ENCODE assay signal across 11 mouse cellular contexts in the genomic region with DNA sequence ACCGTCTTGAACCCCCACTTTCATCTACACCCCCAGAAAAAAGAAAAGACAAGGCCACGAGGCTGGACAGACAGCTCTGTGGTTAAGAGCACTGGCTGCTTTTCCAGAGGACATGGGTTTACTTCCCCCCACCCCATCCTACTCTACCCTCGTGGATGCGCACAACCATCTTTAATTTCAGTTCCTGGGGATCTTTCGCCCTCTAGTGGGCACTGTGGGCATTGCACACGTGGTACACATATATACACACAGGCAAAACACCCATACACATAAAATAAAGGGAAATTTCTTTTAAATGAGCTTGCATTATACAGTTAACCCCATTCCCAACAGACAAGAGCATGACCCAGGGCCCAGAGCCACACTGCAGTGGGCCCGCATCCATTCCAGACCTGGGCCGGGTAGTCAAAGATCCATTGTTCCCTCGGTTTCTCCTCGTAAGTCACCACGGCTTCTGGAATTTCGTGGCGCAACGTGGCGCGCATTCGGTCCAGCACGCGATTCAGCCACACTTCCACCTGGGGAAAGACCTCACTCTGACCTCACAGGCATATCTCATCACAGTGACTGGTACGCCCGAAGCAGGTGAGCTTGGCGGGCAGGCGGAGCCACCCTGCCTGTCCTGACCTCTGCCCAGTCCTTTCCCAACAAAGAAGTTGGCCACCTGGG. TPM values are rescaled to one million over a fixed set of nuclear protein-coding genes. Genes with fewer than 3 reads are reported as not detected.
DNase-seq lines count a peak whose midpoint lies in the region; TF ChIP-seq lines count a peak whose summit lies in the region.
"Had no signal": no experiment of that assay in that cellular context is flagged by ENCODE, and none has a peak within 500 bp of the region (broad histone marks: within the 10 kb centered on the region; RNA-seq: fewer than 3 reads in every experiment).

No protein-coding gene starts in this region.

- H3K79me2 ChIP-seq in heart, adult 2 months (replicated peaks; ENCODE audit: control insufficient read depth, insufficient read depth, low read length), result no peaks in the 10 kb centered on the region

- H3K4me3 ChIP-seq in heart, adult 2 months, result no peak overlapping the region

- no peak for TF ChIP-seq POLR2A in heart, adult 2 months (IDR thresholded peaks at IDR 0.05; ENCODE audit: insufficient read depth, low read depth, low read length)

- no peak for DNase-seq in heart, adult 2 months
- no peak for DNase-seq in heart, adult 11 months
- peak; percentile 26 for DNase-seq in spleen, adult 12 weeks (ENCODE audit: low spot score)
- DNase-seq in spleen, postnatal 4 days (ENCODE audit: low spot score in 2 of 2), result no peak
- DNase-seq in c-Kit-negative CD71-positive TER-119-positive erythroid progenitor cells, embryonic 14.5 days (ENCODE audit: low read depth, low spot score), result peak; percentile 25
- peak; percentile 20 for DNase-seq in retina, postnatal 7 days (ENCODE audit: low read depth, low spot score)
- DNase-seq in gastrocnemius, postnatal 10 days, result no peak
- no peak for DNase-seq in ovary, postnatal 14 days (ENCODE audit: low spot score)
- DNase-seq: heart, postnatal 4 days; layer of hippocampus, adult 9-11 months; right cerebral cortex, adult 18-20 months had no signal

- H3K4me1 ChIP-seq in heart, adult 2 months (ENCODE audit: control insufficient read depth, insufficient read depth, low read length), result no peaks in the 10 kb centered on the region

- no peak overlapping the region for H3K27ac ChIP-seq in heart, adult 2 months

- intact Hi-C loops in heart, adult 2 months (cut with DNase I), result no loop called here

- H3K27me3 ChIP-seq in heart, adult 2 months (ENCODE audit: control insufficient read depth, insufficient read depth, low read length), result no peaks in the 10 kb centered on the region

- no peak overlapping the region for H3K9ac ChIP-seq in heart, adult 2 months (ENCODE audit: low read depth, low read length)

- TF ChIP-seq CTCF in heart, adult 2 months (IDR thresholded peaks at IDR 0.05), result peak; percentile 55

- 88% methylated on average over 23 of the region's 23 CpGs for WGBS in heart, adult 2 months

- no peaks in the 10 kb centered on the region for H3K36me3 ChIP-seq in heart, adult 2 months (ENCODE audit: control insufficient read depth, insufficient read depth, low read length)

- TF ChIP-seq EP300 in heart, adult 2 months (IDR thresholded peaks at IDR 0.05; ENCODE audit: insufficient read depth, low read depth, low read length), result no peak

RNA-seq across cellular contexts. Expression of a gene that starts 39.3 kb away (rescaled TPM):
- total RNA-seq in heart, adult 2 months (2021), result under 1 TPM; 0.11 to 0.26 TPM
- 0.03 and 0.08 TPM in 2 replicates for polyA plus RNA-seq in heart, adult 2 months (2012; rRNA removed)
- under 1 TPM; 0.02 to 0.07 TPM for total RNA-seq in gastrocnemius, postnatal 10 days (2021)

Comparison
In these comparisons a context has a peak if more than half of its experiments do, and no peak if none do; other contexts are left out.
1. DNase-seq: peak in spleen, adult 12 weeks (single experiment), c-Kit-negative CD71-positive TER-119-positive erythroid progenitor cells, embryonic 14.5 days (single experiment) and retina, postnatal 7 days (single experiment); none in heart, adult 2 months (0 of 2), heart, adult 11 months (single experiment), spleen, postnatal 4 days (0 of 2), gastrocnemius, postnatal 10 days (single experiment) and ovary, postnatal 14 days (single experiment).